Mouse (Mus musculus): ENCODE results near the gene Fto. TPM values are rescaled to one million over a fixed set of nuclear protein-coding genes. Genes with fewer than 3 reads are reported as not detected.
A peak's percentile ranks its signal among the peaks of the same experiment; 100 is the strongest.

Gene Fto
- polyA plus RNA-seq, 1 experiment from 2014 or later, result 81.7 TPM

- no peak overlapping the region for H3K4me3 ChIP-seq
- H3K27me3 ChIP-seq (ENCODE audit: insufficient read depth, poor library complexity, severe bottlenecking), result no peaks in the 10 kb centered on the region
- 71% methylated on average over 12 of the region's 12 CpGs for WGBS
- H3K36me3 ChIP-seq, result no peaks in the 10 kb centered on the region
- no peak overlapping the region for H3K27ac ChIP-seq
- no peaks in the 10 kb centered on the region for H3K9me3 ChIP-seq
- H3K4me1 ChIP-seq, result peaks cover 24% of the 10 kb centered on the region; the same call in 1 of the 2 replicates
- no peak for DNase-seq (ENCODE audit: low spot score)
Measured at GRCm38 (mm10) chr8:91593202-91593781, 280.0 kb downstream of the Fto start.

GRCm38 (mm10) chr8:91599349-91599837 lies 286.1 kb downstream of the Fto start:
- Histone ChIP-seq H3K9me3 (no peaks in the 10 kb centered on the region), H3K27me3 (ENCODE audit: insufficient read depth, poor library complexity, severe bottlenecking) (no peaks in the 10 kb centered on the region), H3K27ac (no peak overlapping the region), H3K4me3 (no peak overlapping the region), H3K36me3 (no peaks in the 10 kb centered on the region), H3K4me1 (peaks cover 12% of the 10 kb centered on the region; the same call in 1 of the 2 replicates)
- WGBS, result 77% methylated on average over 14 of the region's 14 CpGs
- DNase-seq (ENCODE audit: low spot score), result no peak

- no peak overlapping the region for H3K4me3 ChIP-seq
- peaks cover 15% of the 10 kb centered on the region; the same call in 1 of the 2 replicates for H3K4me1 ChIP-seq
- no peaks in the 10 kb centered on the region for H3K36me3 ChIP-seq
- WGBS, result 81% methylated on average over 9 of the region's 9 CpGs
- no peak for DNase-seq (ENCODE audit: low spot score)
- H3K27ac ChIP-seq, result no peak overlapping the region
- no peaks in the 10 kb centered on the region for H3K27me3 ChIP-seq (ENCODE audit: insufficient read depth, poor library complexity, severe bottlenecking)
- no peaks in the 10 kb centered on the region for H3K9me3 ChIP-seq
Measured at GRCm38 (mm10) chr8:91603751-91604150, 290.4 kb downstream of the Fto start.

GRCm38 (mm10) chr8:91605901-91606300 lies 292.6 kb downstream of the Fto start:
- Histone ChIP-seq H3K36me3 (no peaks in the 10 kb centered on the region), H3K27ac (no peak overlapping the region), H3K4me3 (no peak overlapping the region), H3K4me1 (peaks cover 18% of the 10 kb centered on the region; the same call in 1 of the 2 replicates), H3K9me3 (no peaks in the 10 kb centered on the region), H3K27me3 (ENCODE audit: insufficient read depth, poor library complexity, severe bottlenecking) (no peaks in the 10 kb centered on the region)
- WGBS, result 74% methylated on average over 8 of the region's 8 CpGs
- DNase-seq (ENCODE audit: low spot score), result no peak

- WGBS, result 86% methylated on average over 5 of the region's 5 CpGs
Measured at GRCm38 (mm10) chr8:91607091-91607490, 293.8 kb downstream of the Fto start.

GRCm38 (mm10) chr8:91611191-91611590 lies 297.9 kb downstream of the Fto start:
- H3K9me3 ChIP-seq, result no peaks in the 10 kb centered on the region
- peaks cover 35% of the 10 kb centered on the region for H3K4me1 ChIP-seq
- no peak overlapping the region for H3K4me3 ChIP-seq
- 33% methylated on average over 7 of the region's 7 CpGs for WGBS
- no peaks in the 10 kb centered on the region for H3K36me3 ChIP-seq
- no peak overlapping the region for H3K27ac ChIP-seq
- DNase-seq (ENCODE audit: low spot score), result no peak
- H3K27me3 ChIP-seq (ENCODE audit: insufficient read depth, poor library complexity, severe bottlenecking), result no peaks in the 10 kb centered on the region

More at GRCm38 (mm10) chr8:91607091-91607490, 293.8 kb downstream of the Fto start:
- Histone ChIP-seq H3K9me3 (no peaks in the 10 kb centered on the region), H3K36me3 (no peaks in the 10 kb centered on the region), H3K4me1 (peaks cover 27% of the 10 kb centered on the region; the same call in 1 of the 2 replicates), H3K27ac (no peak overlapping the region), H3K27me3 (ENCODE audit: insufficient read depth, poor library complexity, severe bottlenecking) (no peaks in the 10 kb centered on the region), H3K4me3 (no peak overlapping the region)
- no peak for DNase-seq (ENCODE audit: low spot score)

- Histone ChIP-seq H3K27me3 (ENCODE audit: insufficient read depth, poor library complexity, severe bottlenecking) (no peaks in the 10 kb centered on the region), H3K4me3 (no peak overlapping the region), H3K36me3 (no peaks in the 10 kb centered on the region), H3K27ac (no peak overlapping the region; the same call in 1 of the 2 replicates), H3K9me3 (no peaks in the 10 kb centered on the region), H3K4me1 (peaks cover 34% of the 10 kb centered on the region)
- 84% methylated on average over 14 of the region's 14 CpGs for WGBS
- no peak for DNase-seq (ENCODE audit: low spot score)
Measured at GRCm38 (mm10) chr8:91611723-91612362, 298.5 kb downstream of the Fto start.

- no peak for DNase-seq (ENCODE audit: low spot score)
- no peaks in the 10 kb centered on the region; the same call in 1 of the 2 replicates for H3K27me3 ChIP-seq (ENCODE audit: insufficient read depth, poor library complexity, severe bottlenecking)
Measured at GRCm38 (mm10) chr8:91612387-91613130, 299.2 kb downstream of the Fto start.

GRCm38 (mm10) chr8:91613603-91614002 lies 300.3 kb downstream of the Fto start:
- no peaks in the 10 kb centered on the region for H3K36me3 ChIP-seq
- H3K27ac ChIP-seq, result no peak overlapping the region
- no peak for DNase-seq (ENCODE audit: low spot score)
- H3K9me3 ChIP-seq, result no peaks in the 10 kb centered on the region
- no peaks in the 10 kb centered on the region; the same call in 1 of the 2 replicates for H3K27me3 ChIP-seq (ENCODE audit: insufficient read depth, poor library complexity, severe bottlenecking)
- no peak overlapping the region for H3K4me3 ChIP-seq
- 45% methylated on average over 9 of the region's 9 CpGs for WGBS
- peaks cover 40% of the 10 kb centered on the region for H3K4me1 ChIP-seq

More at GRCm38 (mm10) chr8:91612387-91613130, 299.2 kb downstream of the Fto start:
- Histone ChIP-seq H3K4me3 (no peak overlapping the region), H3K27ac (0 out of 2 replicates have a peak overlapping the region, but pooled peaks have one; percentile 33), H3K9me3 (no peaks in the 10 kb centered on the region), H3K4me1 (peaks cover 35% of the 10 kb centered on the region), H3K36me3 (no peaks in the 10 kb centered on the region)
- 68% methylated on average over 18 of the region's 18 CpGs for WGBS

- H3K27me3 ChIP-seq (ENCODE audit: insufficient read depth, poor library complexity, severe bottlenecking), result no peaks in the 10 kb centered on the region; the same call in 1 of the 2 replicates
- no peaks in the 10 kb centered on the region for H3K9me3 ChIP-seq
- H3K4me1 ChIP-seq, result peaks cover 48% of the 10 kb centered on the region
- H3K4me3 ChIP-seq, result no peak overlapping the region
- 89% methylated on average over 8 of the region's 8 CpGs for WGBS
- DNase-seq (ENCODE audit: low spot score), result no peak
- no peaks in the 10 kb centered on the region for H3K36me3 ChIP-seq
- H3K27ac ChIP-seq, result no peak overlapping the region
Measured at GRCm38 (mm10) chr8:91615196-91615595, 301.9 kb downstream of the Fto start.

- no peaks in the 10 kb centered on the region for H3K9me3 ChIP-seq
- 79% methylated on average over 11 of the region's 11 CpGs for WGBS
- peaks cover 51% of the 10 kb centered on the region for H3K4me1 ChIP-seq
- no peaks in the 10 kb centered on the region; the same call in 1 of the 2 replicates for H3K27me3 ChIP-seq (ENCODE audit: insufficient read depth, poor library complexity, severe bottlenecking)
- no peak for DNase-seq (ENCODE audit: low spot score)
- no peak overlapping the region for H3K27ac ChIP-seq
- H3K4me3 ChIP-seq, result no peak overlapping the region
- no peaks in the 10 kb centered on the region for H3K36me3 ChIP-seq
Measured at GRCm38 (mm10) chr8:91615781-91616683, 302.7 kb downstream of the Fto start.

GRCm38 (mm10) chr8:91617772-91618171 lies 304.4 kb downstream of the Fto start:
- H3K9me3 ChIP-seq, result no peaks in the 10 kb centered on the region
- no peaks in the 10 kb centered on the region for H3K36me3 ChIP-seq
- WGBS, result 83% methylated on average over 5 of the region's 5 CpGs
- DNase-seq (ENCODE audit: low spot score), result no peak
- H3K4me1 ChIP-seq, result peaks cover 39% of the 10 kb centered on the region
- H3K4me3 ChIP-seq, result no peak overlapping the region
- H3K27me3 ChIP-seq (ENCODE audit: insufficient read depth, poor library complexity, severe bottlenecking), result peaks cover 5% of the 10 kb centered on the region; the same call in 1 of the 2 replicates
- no peak overlapping the region for H3K27ac ChIP-seq

All from heart, embryonic 10.5 days (tissue).